Mouse (Mus musculus): ENCODE data around the gene Bace2.

The Bace2 gene

DNA sequence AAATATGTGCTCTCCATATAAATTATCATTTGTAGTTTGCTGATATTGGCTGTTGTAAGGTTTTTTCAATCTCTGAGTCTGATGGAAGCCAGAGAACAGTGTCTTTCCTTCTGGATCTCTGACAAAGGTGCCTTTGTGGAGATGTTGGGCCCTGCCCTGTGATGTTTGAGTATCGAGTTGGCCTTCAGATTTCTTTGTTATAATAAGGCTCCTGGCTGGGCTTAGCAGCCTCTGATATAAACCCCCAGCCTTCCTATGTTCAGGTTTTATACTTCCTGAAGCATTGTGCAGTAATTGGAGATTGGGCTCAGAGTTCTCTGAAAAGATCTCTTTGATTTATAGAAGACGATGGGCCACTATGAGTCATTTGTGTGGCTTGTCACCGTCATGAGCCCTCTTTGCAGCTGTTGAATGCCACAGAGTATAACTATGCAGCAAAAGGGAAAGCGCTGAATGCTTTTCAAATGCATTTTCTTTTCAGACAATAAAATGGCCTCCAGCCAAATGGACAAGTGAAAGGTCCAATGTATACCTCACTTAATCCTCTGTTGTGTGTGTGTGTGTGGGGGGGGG is 45.8 kb downstream of the Bace2 start:
- DNase-seq, result no peak

- no peak for DNase-seq
Measured at GRCm38 (mm10) chr16:97405476-97406012, 49.0 kb downstream of the Bace2 start.

- peak in 1 of 2 experiments; percentile 6 for DNase-seq
Measured at GRCm38 (mm10) chr16:97417896-97418542, 61.5 kb downstream of the Bace2 start.

GRCm38 (mm10) chr16:97418749-97419453 is 62.4 kb downstream of the Bace2 start:
- no peak for DNase-seq

GRCm38 (mm10) chr16:97421671-97422070 is 65.1 kb downstream of the Bace2 start:
- no peak for DNase-seq

DNA sequence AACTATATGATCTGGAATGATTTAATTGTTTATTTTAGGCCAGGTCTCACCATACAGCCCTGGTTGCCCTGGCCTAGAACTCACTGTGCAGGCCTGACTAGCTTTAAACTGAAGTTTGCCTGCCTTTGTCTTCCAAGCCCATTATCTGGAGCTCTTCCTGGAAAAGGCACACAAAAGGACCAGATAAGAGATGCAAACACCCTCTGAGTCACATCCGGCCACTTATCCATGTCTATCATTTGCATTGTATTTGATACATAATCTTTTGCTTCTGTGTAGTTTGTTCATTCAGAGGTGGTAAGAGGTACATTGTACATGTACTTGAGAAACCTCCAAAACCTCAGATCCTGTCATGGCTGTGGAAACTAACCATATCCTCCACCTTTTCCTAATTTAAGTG is 67.1 kb downstream of the Bace2 start:
- no peak for DNase-seq

GRCm38 (mm10) chr16:97428026-97428425 is 71.5 kb downstream of the Bace2 start:
- DNase-seq, result no peak

DNA sequence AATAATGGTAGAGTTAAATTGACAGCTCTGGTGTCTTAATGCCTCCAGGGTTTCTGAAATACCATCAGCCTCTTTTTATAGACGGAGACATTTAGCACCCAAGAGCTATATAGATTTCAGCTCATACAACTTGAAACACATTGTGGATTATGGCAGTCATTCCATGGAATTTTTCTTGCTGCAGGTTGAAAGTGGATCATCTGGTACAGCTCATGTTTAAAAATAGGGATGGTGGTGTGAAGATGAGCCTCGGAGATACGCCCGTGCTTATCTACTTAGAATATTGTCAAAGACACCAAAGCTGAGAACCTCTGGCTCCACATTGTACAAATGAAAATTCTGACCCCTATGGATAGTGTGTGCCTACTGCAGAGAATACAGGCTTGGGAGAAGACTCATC is 73.5 kb downstream of the Bace2 start:
- DNase-seq, result no peak

DNA sequence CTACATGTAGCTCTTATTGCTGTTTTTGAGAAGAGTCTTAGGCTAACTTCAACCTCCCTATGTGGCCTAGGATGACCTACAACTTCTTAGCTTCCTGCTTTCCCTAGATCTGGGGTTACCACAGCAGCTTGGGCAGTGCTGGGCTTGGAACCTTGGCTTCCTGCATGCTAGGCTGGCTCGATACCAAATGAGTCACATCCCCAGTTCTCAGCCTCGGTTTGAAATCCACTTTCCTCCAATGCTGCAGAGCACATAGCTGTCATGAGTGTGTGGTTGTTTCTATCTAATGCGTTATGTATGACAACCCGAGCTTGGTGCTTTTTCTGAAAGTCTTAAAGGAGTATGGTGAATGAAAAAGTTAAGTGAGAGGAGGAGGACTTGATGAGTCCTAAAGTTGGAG is 74.8 kb downstream of the Bace2 start:
- DNase-seq, result no peak

DNA sequence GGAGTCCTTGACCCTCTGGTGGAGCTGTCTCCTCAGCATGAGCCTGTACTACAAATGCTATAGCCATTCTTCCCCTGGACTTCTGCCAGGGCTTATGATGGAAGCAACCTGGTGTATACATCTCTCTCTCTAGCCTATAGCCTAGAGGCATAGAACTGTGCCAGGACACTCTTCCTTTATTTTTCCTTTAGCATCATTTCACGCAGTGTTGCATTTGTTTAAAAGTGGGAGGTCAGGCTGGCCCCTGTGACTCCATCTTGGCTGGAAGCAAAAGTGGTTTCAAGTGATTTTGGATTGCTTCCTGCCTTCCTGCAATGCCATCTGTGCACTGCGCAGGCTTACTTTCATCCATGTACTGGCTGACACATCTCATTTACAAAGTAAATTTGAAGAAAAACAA is 77.7 kb downstream of the Bace2 start:
- DNase-seq, result no peak

GRCm38 (mm10) chr16:97437448-97438056 is 81.0 kb downstream of the Bace2 start:
- DNase-seq, result no peak

GRCm38 (mm10) chr16:97438191-97438590 is 81.6 kb downstream of the Bace2 start:
- no peak for DNase-seq

DNA sequence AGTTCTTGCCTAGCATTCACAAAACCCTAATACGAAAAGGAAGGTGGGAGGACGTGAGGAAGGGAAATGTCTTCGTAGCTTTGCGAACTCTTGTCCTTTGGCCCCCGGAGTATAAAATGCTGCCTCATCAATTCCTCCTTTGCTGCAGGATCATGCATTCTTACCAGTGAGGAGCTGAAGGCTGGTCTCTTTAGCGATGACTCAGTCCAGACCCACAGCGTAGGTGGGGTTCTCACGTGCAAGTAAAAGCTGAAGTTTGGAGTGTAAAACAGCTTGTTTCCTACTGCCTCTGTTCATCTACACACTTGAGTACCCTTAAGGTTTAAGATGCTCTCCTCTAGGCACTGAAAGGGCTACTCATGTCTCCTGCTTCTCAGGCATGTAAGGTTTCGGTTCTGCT is 85.4 kb downstream of the Bace2 start:
- no peak for DNase-seq

GRCm38 (mm10) chr16:97443670-97444263 is 87.2 kb downstream of the Bace2 start:
- no peak for DNase-seq

DNA sequence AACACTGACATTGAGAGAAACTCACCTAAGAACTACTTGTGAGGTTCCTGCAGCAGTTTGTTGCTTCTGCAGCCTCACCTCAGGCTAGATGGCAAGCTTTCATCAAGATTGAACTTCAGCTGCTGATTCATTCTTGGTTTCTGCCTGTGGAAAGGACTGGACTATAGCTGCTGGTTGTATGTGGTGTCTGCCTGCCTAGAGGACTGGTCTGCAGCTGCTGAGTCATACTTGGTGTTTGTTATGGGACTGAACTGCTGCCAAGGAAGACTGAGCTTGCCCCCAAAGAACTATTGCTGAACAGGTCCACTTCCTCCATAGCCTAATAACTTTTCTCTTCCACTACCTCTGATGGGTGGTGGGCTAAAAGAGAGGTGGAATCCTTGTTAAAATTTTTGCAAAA is 90.8 kb downstream of the Bace2 start:
- no peak for DNase-seq

- no peak for DNase-seq
Measured at GRCm38 (mm10) chr16:97459831-97460230, 103.3 kb downstream of the Bace2 start.

DNA sequence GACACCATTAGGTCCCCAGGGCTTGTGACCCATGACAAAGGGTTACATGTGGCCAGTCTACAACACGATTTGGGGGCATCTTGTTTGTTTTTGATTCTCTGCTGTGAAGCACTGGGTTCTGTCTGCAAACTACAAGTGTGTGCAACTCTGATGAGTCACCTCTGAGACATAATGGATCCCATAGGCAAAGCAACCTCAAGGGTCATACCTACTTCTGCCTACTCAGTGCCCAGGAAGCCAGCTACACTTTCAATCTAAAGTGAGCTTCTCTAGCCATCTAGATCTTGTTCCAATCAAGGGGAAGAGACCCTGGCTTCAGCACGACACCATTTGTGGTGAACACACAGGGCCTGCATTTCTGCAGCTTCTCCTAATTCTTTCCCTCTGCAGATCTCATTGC is 104.7 kb downstream of the Bace2 start:
- DNase-seq, result no peak

- DNase-seq, result no peak
Measured at GRCm38 (mm10) chr16:97462481-97463181, 106.1 kb downstream of the Bace2 start, which contains the start of gene Mx1. Gene Mx1, minus strand, starts transcription at chr16:97462907.

DNA sequence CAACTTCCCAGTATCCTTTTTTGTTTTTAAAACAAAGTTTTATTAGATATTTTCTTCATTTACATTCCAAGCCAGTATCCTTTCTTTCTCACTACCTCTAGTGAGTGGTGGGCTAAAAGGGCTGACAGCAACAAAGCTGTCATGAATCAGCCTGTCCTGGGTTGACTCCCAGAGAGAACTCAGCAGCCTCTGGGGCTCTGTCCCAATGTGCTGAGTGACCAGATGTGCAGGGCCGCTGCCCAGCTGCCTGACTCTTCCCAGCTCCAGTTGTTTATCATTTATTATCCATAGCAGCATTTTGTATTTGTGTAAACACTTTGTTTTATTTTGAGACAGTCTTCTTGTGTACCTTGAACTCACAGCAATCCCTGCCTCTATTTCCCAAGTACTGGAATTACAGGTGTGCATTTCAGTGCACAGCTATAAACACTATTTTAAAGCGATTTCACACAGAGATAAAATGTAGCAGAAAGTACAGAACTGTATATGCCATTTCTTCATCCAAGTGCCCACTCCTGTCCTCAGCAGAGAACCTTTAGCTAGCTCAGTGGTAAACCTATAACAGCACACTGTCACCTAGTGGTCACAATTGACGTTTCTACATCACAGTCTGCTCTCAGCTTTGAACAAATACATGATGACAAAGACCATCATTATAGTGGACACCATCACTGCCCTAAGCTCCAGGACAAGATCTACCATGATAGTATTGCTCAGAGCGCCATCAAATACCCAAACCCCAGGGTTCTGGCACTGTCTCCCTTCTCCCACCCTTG is 109.8 kb downstream of the Bace2 start:
- no peak for DNase-seq

DNA sequence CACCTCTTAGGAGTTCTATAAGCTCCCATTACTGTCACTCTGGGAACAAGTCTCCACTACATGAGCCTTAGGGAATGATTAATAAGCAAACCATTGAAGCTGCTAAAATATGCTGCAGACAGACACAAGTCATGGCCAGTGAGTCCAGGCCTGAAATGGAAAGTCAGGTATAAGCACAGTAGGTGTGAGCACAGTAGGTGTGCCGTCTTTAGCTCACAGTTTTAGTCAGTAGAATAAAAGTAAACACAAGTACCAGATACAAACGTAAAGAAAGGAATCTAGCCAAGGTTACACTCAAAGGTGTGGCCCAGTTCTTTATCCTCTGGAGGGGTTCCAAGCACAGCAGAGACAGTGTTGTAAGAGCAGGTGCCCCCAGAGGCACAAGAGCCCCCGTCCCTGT is 110.9 kb downstream of the Bace2 start:
- DNase-seq, result no peak

DNA sequence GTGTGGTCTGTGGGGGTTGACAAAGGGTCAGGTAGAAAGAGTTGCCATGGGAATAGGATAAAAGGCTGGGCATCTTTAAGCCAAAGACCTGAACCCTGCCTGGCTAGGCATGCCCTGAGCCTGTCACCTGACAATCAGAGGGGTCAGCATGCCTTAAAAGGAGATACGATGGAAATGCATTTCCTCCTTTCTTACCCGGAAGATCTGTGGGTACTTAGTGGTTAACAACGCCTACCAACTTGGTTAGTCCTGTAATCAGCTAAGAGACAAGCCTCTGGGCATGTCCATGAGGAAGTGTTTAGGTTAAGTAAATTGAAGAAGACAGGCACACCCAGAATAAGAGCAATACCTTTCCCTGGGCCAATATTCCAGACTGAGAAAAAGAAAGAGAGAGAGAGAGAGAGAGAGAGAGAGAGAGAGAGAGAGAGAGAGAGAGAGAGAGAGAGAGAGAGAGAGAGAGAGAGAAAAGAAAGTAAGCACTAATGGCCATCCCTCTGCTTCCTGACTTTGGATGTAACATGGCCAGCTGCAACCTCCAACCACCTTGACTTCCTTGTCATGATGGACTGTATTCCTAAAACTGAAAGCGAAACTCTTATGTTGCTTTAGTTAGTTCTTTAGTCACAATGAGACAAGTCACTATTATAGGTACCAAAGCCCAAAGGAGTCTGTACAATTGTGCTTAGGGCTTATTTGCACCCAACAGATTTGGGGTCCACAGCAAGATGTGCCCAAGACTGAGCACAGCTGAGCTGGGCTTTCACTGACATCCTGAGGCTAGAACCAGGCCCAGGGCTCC is 111.7 kb downstream of the Bace2 start:
- DNase-seq, result no peak
